Mouse (Mus musculus) MEL (cell line): ENCODE data around the gene Hif1an. TPM values are rescaled to one million over a fixed set of nuclear protein-coding genes. Genes with fewer than 3 reads are reported as not detected.

Experiments used
- DNase-seq: peaks from one replicate; pipeline ENCODE4 v3.0.0; 2011; ENCODE audit warnings: low read depth, low spot score
- H3K27ac ChIP-seq: 2 replicates; pipeline ENCODE4 v1.5.1; 2012; ENCODE audit warnings: low read depth, mild to moderate bottlenecking, control low read depth, low read length, moderate library complexity; ENCODE audit not compliant: control insufficient read depth
- H3K27me3 ChIP-seq, 2 experiments: fragments of 150-350 bp in 1 of 2; sonication (generic) in 1 of 2; 2 replicates each; pipeline ENCODE4 v1.6.1; 2012; ENCODE audit warnings: low read length in 2 of 2, mild to moderate bottlenecking in 2 of 2, improper control_type of control experiment in 1 of 2, moderate library complexity in 1 of 2; ENCODE audit not compliant: insufficient read depth in 2 of 2, control insufficient read depth in 1 of 2
- H3K36me3 ChIP-seq, 2 experiments: 2 replicates each; pipeline ENCODE4 v1.6.1; 2012 to 2014; ENCODE audit warnings: low read length in 2 of 2, improper control_type of control experiment in 1 of 2, inconsistent platforms in 1 of 2, mild to moderate bottlenecking in 1 of 2; ENCODE audit not compliant: insufficient read depth in 2 of 2, control insufficient read depth in 1 of 2
- H3K4me1 ChIP-seq, 2 experiments: fragments of 150-350 bp in 1 of 2; sonication (generic) in 1 of 2; 2 replicates each; pipeline ENCODE4 v1.6.1; 2012; ENCODE audit warnings: low read length in 2 of 2, improper control_type of control experiment in 1 of 2, mild to moderate bottlenecking in 1 of 2; ENCODE audit not compliant: insufficient read depth in 2 of 2, control insufficient read depth in 1 of 2
- H3K4me3 ChIP-seq, 2 experiments: fragments of 150-350 bp in 1 of 2; sonication (generic) in 1 of 2; 2 replicates each; pipeline ENCODE4 v1.5.1; 2012; ENCODE audit warnings: low read depth in 2 of 2, low read length in 2 of 2, mild to moderate bottlenecking in 2 of 2, moderate library complexity in 2 of 2, control low read depth in 1 of 2, improper control_type of control experiment in 1 of 2; ENCODE audit not compliant: control insufficient read depth in 1 of 2, insufficient read depth in 1 of 2
- H3K79me2 ChIP-seq: 2 replicates; pipeline ENCODE4 v1.6.1; 2012; ENCODE audit warnings: mild to moderate bottlenecking, low read length, moderate library complexity; ENCODE audit not compliant: control insufficient read depth, poor library complexity, insufficient read depth
- H3K9ac ChIP-seq: 2 replicates; pipeline ENCODE4 v1.6.1; 2012; ENCODE audit warnings: low read depth, mild to moderate bottlenecking, control low read depth, low read length, moderate library complexity; ENCODE audit not compliant: control insufficient read depth, poor library complexity, severe bottlenecking
- H3K9me3 ChIP-seq: fragments of 150-350 bp; sonication (generic); replicated peaks from 2 replicates; pipeline ENCODE4 v1.6.1; 2012; ENCODE audit warnings: mild to moderate bottlenecking, low read length, improper control_type of control experiment, moderate library complexity; ENCODE audit not compliant: insufficient read depth
- BHLHE40 ChIP-seq: IDR thresholded peaks from 2 replicates; pipeline ENCODE4 v1.6.1; 2012; ENCODE audit warnings: low read depth, mild to moderate bottlenecking, inconsistent platforms, low read length, improper control_type of control experiment, borderline replicate concordance
- CHD1 ChIP-seq: IDR thresholded peaks from 2 replicates; pipeline ENCODE4 v1.6.1; 2012; ENCODE audit warnings: low read depth, mild to moderate bottlenecking, inconsistent platforms, low read length, improper control_type of control experiment
- CTCF ChIP-seq, 3 experiments: IDR thresholded peaks in 2 of 3; conservative IDR thresholded peaks in 1 of 3; 2 replicates each; pipeline ENCODE4 v1.5.1; 2011 to 2012; ENCODE audit warnings: low read length in 3 of 3, low read depth in 2 of 3, mild to moderate bottlenecking in 2 of 3, improper control_type of control experiment in 1 of 3, inconsistent platforms in 1 of 3, mixed read lengths in 1 of 3, moderate library complexity in 1 of 3; ENCODE audit not compliant: control insufficient read depth in 1 of 3, insufficient read depth in 1 of 3, poor library complexity in 1 of 3, severe bottlenecking in 1 of 3
- E2F4 ChIP-seq: IDR thresholded peaks from 2 replicates; pipeline ENCODE4 v1.6.1; 2011; ENCODE audit warnings: low read depth, low read length, improper control_type of control experiment, borderline replicate concordance
- ELF1 ChIP-seq: IDR thresholded peaks from 2 replicates; pipeline ENCODE4 v1.6.1; 2014; ENCODE audit warnings: low read depth, mild to moderate bottlenecking, inconsistent platforms, low read length, improper control_type of control experiment, moderate library complexity
- GABPA ChIP-seq: IDR thresholded peaks from 2 replicates; pipeline ENCODE4 v1.6.1; 2012; ENCODE audit warnings: low read depth, mild to moderate bottlenecking, inconsistent platforms, low read length, improper control_type of control experiment, moderate library complexity
- GATA1 ChIP-seq: IDR thresholded peaks from 2 replicates; pipeline ENCODE4 v1.6.1; 2011; ENCODE audit warnings: low read depth, low read length, improper control_type of control experiment
- HCFC1 ChIP-seq: IDR thresholded peaks from 2 replicates; pipeline ENCODE4 v1.6.1; 2012; ENCODE audit warnings: low read depth, mild to moderate bottlenecking, inconsistent platforms, low read length, improper control_type of control experiment, moderate library complexity
- KAT2A ChIP-seq: conservative IDR thresholded peaks from 2 replicates; pipeline ENCODE4 v1.6.1; 2012; ENCODE audit warnings: low read depth, low read length, improper control_type of control experiment, inconsistent platforms
- MAZ ChIP-seq: IDR thresholded peaks from 2 replicates; pipeline ENCODE4 v1.6.1; 2012; ENCODE audit warnings: low read depth, mild to moderate bottlenecking, inconsistent platforms, low read length, improper control_type of control experiment
- MEF2A ChIP-seq: IDR thresholded peaks from 2 replicates; pipeline ENCODE4 v1.6.1; 2014; ENCODE audit warnings: low read depth, mild to moderate bottlenecking, inconsistent platforms, low read length, improper control_type of control experiment; ENCODE audit not compliant: poor library complexity, insufficient replicate concordance, severe bottlenecking; ENCODE audit errors: extremely low read depth
- MXI1 ChIP-seq: IDR thresholded peaks from 2 replicates; pipeline ENCODE4 v1.6.1; 2011; ENCODE audit warnings: mild to moderate bottlenecking, low read depth, low read length, improper control_type of control experiment
- MYC ChIP-seq: IDR thresholded peaks from 2 replicates; pipeline ENCODE4 v1.6.1; 2011; ENCODE audit warnings: low read depth, mild to moderate bottlenecking, low read length, improper control_type of control experiment, moderate library complexity
- NELFE ChIP-seq: IDR thresholded peaks from 2 replicates; pipeline ENCODE4 v1.6.1; 2011; ENCODE audit warnings: low read depth, low read length, improper control_type of control experiment
- NRF1 ChIP-seq: IDR thresholded peaks from 2 replicates; pipeline ENCODE4 v1.6.1; 2014; ENCODE audit warnings: low read depth, mild to moderate bottlenecking, inconsistent platforms, low read length, improper control_type of control experiment, moderate library complexity; ENCODE audit not compliant: poor library complexity, insufficient read depth, severe bottlenecking
- POLR2A ChIP-seq, 2 experiments: IDR thresholded peaks; 2 replicates each; pipeline ENCODE4 v1.6.1; 2011 to 2012; ENCODE audit warnings: low read length in 2 of 2, mild to moderate bottlenecking in 2 of 2, control low read depth in 1 of 2, improper control_type of control experiment in 1 of 2, low read depth in 1 of 2, moderate library complexity in 1 of 2; ENCODE audit not compliant: control insufficient read depth in 1 of 2, insufficient read depth in 1 of 2, poor library complexity in 1 of 2
- POLR2AphosphoS2 ChIP-seq: IDR thresholded peaks from 2 replicates; pipeline ENCODE4 v1.6.1; 2011; ENCODE audit warnings: low read length, improper control_type of control experiment
- RCOR1 ChIP-seq: IDR thresholded peaks from 2 replicates; pipeline ENCODE4 v1.6.1; 2012; ENCODE audit warnings: low read depth, mild to moderate bottlenecking, inconsistent platforms, low read length, improper control_type of control experiment
- SIN3A ChIP-seq: IDR thresholded peaks from 2 replicates; pipeline ENCODE4 v1.6.1; 2012; ENCODE audit warnings: low read length, improper control_type of control experiment, inconsistent platforms
- SMC3 ChIP-seq: IDR thresholded peaks from 2 replicates; pipeline ENCODE4 v1.6.1; 2011; ENCODE audit warnings: low read depth, low read length, improper control_type of control experiment
- TAL1 ChIP-seq: IDR thresholded peaks from 2 replicates; pipeline ENCODE4 v1.6.1; 2012; ENCODE audit warnings: mild to moderate bottlenecking, inconsistent platforms, low read length, moderate library complexity, mixed read lengths
- TBP ChIP-seq: IDR thresholded peaks from 2 replicates; pipeline ENCODE4 v1.8.0; 2011; ENCODE audit warnings: low read depth, low read length, improper control_type of control experiment
- TCF12 ChIP-seq: IDR thresholded peaks from 2 replicates; pipeline ENCODE4 v1.6.1; 2014; ENCODE audit warnings: low read depth, mild to moderate bottlenecking, inconsistent platforms, low read length, improper control_type of control experiment, moderate library complexity
- UBTF ChIP-seq: IDR thresholded peaks from 2 replicates; pipeline ENCODE4 v1.6.1; 2012; ENCODE audit warnings: low read depth, mild to moderate bottlenecking, inconsistent platforms, low read length, improper control_type of control experiment, moderate library complexity, borderline replicate concordance; ENCODE audit not compliant: insufficient read depth
- USF1 ChIP-seq: IDR thresholded peaks from 2 replicates; pipeline ENCODE4 v1.6.1; 2014; ENCODE audit warnings: low read depth, mild to moderate bottlenecking, inconsistent platforms, low read length, improper control_type of control experiment, moderate library complexity
- USF2 ChIP-seq, 2 experiments: IDR thresholded peaks; 2 replicates each; pipeline ENCODE4 v1.6.1; 2011 to 2012; ENCODE audit warnings: improper control_type of control experiment in 2 of 2, low read length in 2 of 2, borderline replicate concordance in 1 of 2, inconsistent platforms in 1 of 2, low read depth in 1 of 2, mild to moderate bottlenecking in 1 of 2; ENCODE audit not compliant: insufficient read depth in 1 of 2
- ZC3H11A ChIP-seq: IDR thresholded peaks from 2 replicates; pipeline ENCODE4 v1.6.1; 2012; ENCODE audit warnings: low read depth, mild to moderate bottlenecking, inconsistent platforms, low read length, improper control_type of control experiment
- ZMIZ1 ChIP-seq: IDR thresholded peaks from 2 replicates; pipeline ENCODE4 v1.6.1; 2012; ENCODE audit warnings: low read depth, mild to moderate bottlenecking, inconsistent platforms, low read length, improper control_type of control experiment, moderate library complexity
- ZNF384 ChIP-seq: IDR thresholded peaks from 2 replicates; pipeline ENCODE4 v1.6.1; 2012; ENCODE audit warnings: low read depth, mild to moderate bottlenecking, inconsistent platforms, low read length, improper control_type of control experiment
- polyA plus RNA-seq, 2 experiments: library from polyadenylated mRNA; stranded (reverse) in 1 of 2; unstranded in 1 of 2; fragments of >175 nt in 1 of 2; fragments of >200 nt in 1 of 2; gene quantifications; 2 replicates each; pipeline versions ENCODE4 v1.2.1 to v1.2.4; 2012; ENCODE audit warnings: low replicate concordance in 2 of 2, low read depth in 1 of 2; ENCODE audit not compliant: insufficient read length in 2 of 2, insufficient read depth in 1 of 2, missing spikeins in 1 of 2
- total RNA-seq: library from RNA; depleted of rRNA; stranded (reverse); fragments of 300-350 nt; gene quantifications from 2 replicates; pipeline ENCODE4 v1.2.3, GENCODE M21; 2012

Hif1an gene
- total and polyA plus RNA-seq, 3 experiments: 16.9 to 54.5 (median 36.1) TPM

DNA sequence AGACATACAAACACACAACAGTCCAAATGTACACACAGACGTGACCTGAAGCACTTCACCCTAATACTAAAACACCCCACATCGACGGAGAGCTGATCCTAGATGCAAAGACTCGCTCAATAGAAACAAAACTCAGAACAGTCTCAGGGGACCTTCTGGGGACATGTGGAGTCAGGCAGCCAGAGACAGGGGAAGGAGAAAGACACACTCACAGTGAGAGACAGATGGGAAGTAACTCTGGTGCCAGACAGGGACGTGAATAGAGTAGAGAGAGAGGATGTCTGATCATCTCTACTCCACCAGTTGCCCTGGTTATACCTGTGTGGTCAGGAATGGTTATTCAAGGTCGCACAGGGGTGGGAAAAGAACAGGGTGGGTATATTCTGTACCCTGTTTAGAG is 29.0 kb downstream of the Hif1an start:
- Histone ChIP-seq H3K36me3 (no peaks in the 10 kb centered on the region), H3K4me1 (no peaks in the 10 kb centered on the region), H3K9ac (no peak overlapping the region), H3K9me3 (no peaks in the 10 kb centered on the region), H3K4me3 (no peak overlapping the region), H3K27ac (no peak overlapping the region), H3K79me2 (no peaks in the 10 kb centered on the region), H3K27me3 (no peaks in the 10 kb centered on the region; a peak in 3 of 4 replicates)
- no peak for TF ChIP-seq MAZ
- TF ChIP-seq SMC3: no peak
- TF ChIP-seq E2F4: no peak
- no peak for TF ChIP-seq NRF1
- TF ChIP-seq POLR2A (IDR thresholded peaks at IDR 0.05; ENCODE audit: control insufficient read depth in 1 of 2, insufficient read depth in 1 of 2, low read depth in 1 of 2, low read length in 2 of 2, poor library complexity in 1 of 2): no peak
- TF ChIP-seq UBTF: no peak
- no peak for TF ChIP-seq TBP
- TF ChIP-seq CHD1: no peak
- TF ChIP-seq MXI1: no peak
- TF ChIP-seq SIN3A: no peak
- TF ChIP-seq KAT2A: no peak
- TF ChIP-seq NELFE: no peak
- TF ChIP-seq ZMIZ1: no peak
- no peak for TF ChIP-seq TCF12
- TF ChIP-seq ZC3H11A: no peak
- no peak for TF ChIP-seq GATA1
- no peak for TF ChIP-seq BHLHE40
- TF ChIP-seq MEF2A: no peak
- TF ChIP-seq HCFC1: no peak
- no peak for TF ChIP-seq ZNF384
- DNase-seq: no peak

DNA sequence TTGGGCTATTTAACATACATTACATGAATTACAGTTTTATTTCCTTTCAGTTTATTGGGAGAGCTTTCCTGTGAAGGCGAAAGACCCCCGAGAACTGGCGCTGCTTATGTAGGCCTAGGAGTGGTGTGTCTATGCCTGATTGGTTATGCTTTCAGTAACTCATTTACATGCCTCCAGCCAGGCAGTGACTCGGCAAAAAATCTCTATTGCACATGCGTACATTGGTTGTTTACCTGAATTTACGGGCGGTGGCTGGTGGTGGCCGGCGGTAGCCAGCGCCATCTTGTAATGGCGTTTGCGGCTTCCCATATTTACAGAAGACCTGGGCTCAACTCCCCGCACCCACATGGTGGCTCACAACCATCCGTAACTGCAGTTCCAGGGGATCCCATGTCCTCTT is 31.5 kb downstream of the Hif1an start:
- no peaks in the 10 kb centered on the region for H3K4me1 ChIP-seq
- no peaks in the 10 kb centered on the region; a peak in 3 of 4 replicates for H3K27me3 ChIP-seq
- DNase-seq: no peak
- H3K27ac ChIP-seq: no peak overlapping the region
- no peak overlapping the region for H3K9ac ChIP-seq
- H3K36me3 ChIP-seq: no peaks in the 10 kb centered on the region
- H3K4me3 ChIP-seq: no peak overlapping the region
- TF ChIP-seq ELF1 (no peak), CTCF (IDR thresholded peaks at IDR 0.05 in 2 of 3, conservative IDR thresholded peaks at IDR 0.05 in 1 of 3; ENCODE audit: control insufficient read depth in 1 of 3, insufficient read depth in 1 of 3, low read depth in 2 of 3, low read length in 3 of 3, poor library complexity in 1 of 3, severe bottlenecking in 1 of 3) (no peak), SIN3A (no peak), RCOR1 (no peak), MYC (no peak), USF2 (IDR thresholded peaks at IDR 0.05; ENCODE audit: borderline replicate concordance in 1 of 2, insufficient read depth in 1 of 2, low read depth in 1 of 2, low read length in 2 of 2) (no peak), POLR2AphosphoS2 (no peak), USF1 (no peak), GABPA (no peak), NRF1 (no peak), UBTF (no peak), TAL1 (no peak), BHLHE40 (no peak), KAT2A (no peak)
- no peaks in the 10 kb centered on the region for H3K79me2 ChIP-seq
- no peaks in the 10 kb centered on the region for H3K9me3 ChIP-seq
